Mouse (Mus musculus) T-helper 1 cell (primary cell): Measurements from ENCODE around the gene Olfr1346.
"Not testable (repeated sequence)": the region's sequence is repeated elsewhere in the genome, so short reads cannot be mapped to it uniquely, and the experiment has no call there.

Experiments
- in situ Hi-C: fragments of 300-600 bp; cut with MboI, MseI; formaldehyde crosslinking; loops from one replicate; pipeline ENCODE4 v1.15.1; 2025; ENCODE audit warnings: high pct_unique_total_duplicates

Gene Olfr1346

GRCm38 (mm10) chr7:6466951-6467350, at the start of gene Olfr1346:
Gene Olfr1346, plus strand, starts transcription at chr7:6467101.
- in situ Hi-C loops = no loop called here

GRCm38 (mm10) chr7:6419894-6420293, 47.0 kb upstream of the Olfr1346 start:
- in situ Hi-C loops = loop anchor here (10.0 kb wide), 1 partner anchor 515 kb away; no protein-coding TSS in a partner anchor

GRCm38 (mm10) chr7:6429381-6429780, 37.5 kb upstream of the Olfr1346 start:
- in situ Hi-C loops = loop anchor here (5.0 kb wide), 1 partner anchor 72 kb away; no protein-coding TSS in a partner anchor

DNA sequence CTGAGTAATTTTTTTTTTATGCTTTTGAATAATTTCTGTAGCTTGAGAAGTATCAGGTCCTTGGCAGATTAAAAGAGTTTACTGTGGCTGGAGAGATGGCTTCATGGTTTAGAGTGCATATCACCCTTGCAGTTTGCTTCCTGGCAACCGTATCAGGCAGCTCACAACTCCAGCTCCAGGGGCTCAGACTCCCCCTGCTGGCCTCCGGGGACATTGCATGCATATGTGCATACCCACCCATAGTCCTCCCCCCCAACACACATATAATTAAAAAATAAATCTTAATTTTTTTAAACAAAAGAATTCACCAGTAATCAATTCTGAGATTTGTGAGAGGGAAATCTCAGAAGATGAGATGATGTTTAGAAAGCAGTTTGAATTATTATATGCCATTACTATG, 36.6 kb upstream of the Olfr1346 start:
- in situ Hi-C loops = no loop called here

GRCm38 (mm10) chr7:6438388-6438787, 28.5 kb upstream of the Olfr1346 start, which contains the start of gene Olfr1344:
Gene Olfr1344, plus strand, starts transcription at chr7:6438688.
- in situ Hi-C loops = no loop called here

GRCm38 (mm10) chr7:6441173-6441572, 25.7 kb upstream of the Olfr1346 start:
- in situ Hi-C loops = no loop called here

GRCm38 (mm10) chr7:6447771-6448170, 19.1 kb upstream of the Olfr1346 start:
- in situ Hi-C loops = no loop called here

DNA sequence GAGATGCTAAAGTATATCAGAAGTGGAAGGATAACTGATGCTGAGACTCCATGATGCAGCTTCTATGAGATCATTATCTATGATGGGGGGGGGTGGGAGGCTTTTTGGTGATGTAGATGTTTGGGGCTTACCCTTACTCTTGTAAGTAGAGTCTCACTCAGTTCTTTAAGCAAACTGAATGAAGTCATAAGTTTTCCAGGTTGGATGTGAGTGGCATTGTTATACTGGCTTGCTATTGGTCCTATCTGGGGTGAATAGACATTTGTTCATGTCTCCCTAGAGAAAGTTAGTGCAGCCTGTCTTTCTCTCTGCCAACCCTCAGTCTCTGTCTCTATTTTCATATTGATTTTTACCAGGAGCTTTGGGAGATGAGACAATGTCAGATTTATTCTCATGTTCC, 11.0 kb upstream of the Olfr1346 start, which contains the start of gene Olfr1336:
Olfr1336 (plus strand) TSS at position 301 of the 400 bp plus-strand sequence.
- in situ Hi-C loops = no loop called here

DNA sequence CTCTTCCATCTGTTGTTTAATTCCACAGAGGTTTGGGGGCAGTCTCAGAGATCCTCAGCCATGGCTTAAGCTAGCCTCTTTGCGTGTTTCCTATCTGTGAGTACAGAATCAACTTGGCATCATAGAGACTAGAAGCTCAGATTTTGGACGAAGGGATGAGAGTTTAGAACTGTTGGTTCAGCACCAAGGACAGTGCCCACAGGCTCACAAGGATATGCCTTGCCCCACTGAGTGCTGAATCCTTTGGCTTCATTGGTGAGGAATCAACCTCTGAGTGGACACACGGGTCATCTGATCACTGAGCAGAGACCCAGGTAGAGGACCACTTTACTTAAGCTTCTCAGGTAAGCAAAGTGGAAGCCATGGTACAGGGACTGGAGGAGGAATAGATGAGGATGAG, 10.5 kb upstream of the Olfr1346 start:
- in situ Hi-C loops = no loop called here

GRCm38 (mm10) chr7:6477633-6478032, 10.7 kb downstream of the Olfr1346 start:
- in situ Hi-C loops = not testable (repeated sequence)

- in situ Hi-C loops = no loop called here
Observed at GRCm38 (mm10) chr7:6486841-6487240, 19.9 kb downstream of the Olfr1346 start, which contains the start of gene Olfr5. Gene Olfr5, minus strand, starts transcription at chr7:6486941.

DNA sequence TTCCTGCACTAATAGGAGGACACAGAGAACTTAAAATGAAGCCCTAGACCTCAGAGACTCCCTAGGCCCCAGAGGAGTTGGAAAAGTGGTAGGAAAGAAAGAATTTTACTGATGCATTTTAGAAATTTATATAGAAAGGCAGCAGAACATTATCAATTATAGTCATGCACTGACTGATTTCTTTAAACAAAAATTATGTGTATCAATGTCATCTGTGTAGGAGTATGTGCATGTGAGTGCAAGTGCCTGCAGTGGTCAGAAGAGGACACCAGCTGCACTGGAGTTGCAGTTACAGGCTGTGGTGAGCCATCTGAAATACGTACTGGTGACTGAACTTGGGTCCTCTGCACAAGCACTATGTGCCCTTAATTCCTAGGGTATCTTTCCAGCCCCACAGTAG, 32.8 kb downstream of the Olfr1346 start, which contains the start of gene Olfr1347:
Olfr1347 (minus strand) TSS at position 101 of the 400 bp plus-strand sequence.
- in situ Hi-C loops = no loop called here

DNA sequence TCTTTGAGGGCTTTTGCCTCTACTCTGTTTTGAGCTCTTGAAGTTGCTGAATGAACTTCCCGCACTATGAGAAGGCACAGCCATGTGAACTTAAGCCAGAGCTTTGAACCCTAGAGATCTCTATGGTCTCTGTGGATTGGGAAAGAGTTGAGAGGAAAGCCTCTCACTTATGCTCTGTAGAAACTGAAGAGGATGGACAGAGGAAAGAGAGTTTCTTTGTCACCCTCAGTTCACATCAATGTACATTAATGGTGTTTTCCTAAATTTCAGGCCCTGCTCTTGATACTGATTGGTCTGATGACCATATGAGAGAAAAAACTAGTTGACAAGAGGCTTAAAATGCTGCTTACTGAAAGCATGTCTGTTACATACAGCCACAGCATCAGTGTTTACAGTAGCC, 41.7 kb downstream of the Olfr1346 start, which contains the start of gene Olfr1348:
Olfr1348 (minus strand) TSS at position 101 of the 400 bp plus-strand sequence.
- in situ Hi-C loops = no loop called here

GRCm38 (mm10) chr7:6521666-6522065, 54.8 kb downstream of the Olfr1346 start:
- in situ Hi-C loops = loop anchor here (5.0 kb wide), 1 partner anchor 179 kb away; the partner anchor contains the start of gene Gm3854

DNA sequence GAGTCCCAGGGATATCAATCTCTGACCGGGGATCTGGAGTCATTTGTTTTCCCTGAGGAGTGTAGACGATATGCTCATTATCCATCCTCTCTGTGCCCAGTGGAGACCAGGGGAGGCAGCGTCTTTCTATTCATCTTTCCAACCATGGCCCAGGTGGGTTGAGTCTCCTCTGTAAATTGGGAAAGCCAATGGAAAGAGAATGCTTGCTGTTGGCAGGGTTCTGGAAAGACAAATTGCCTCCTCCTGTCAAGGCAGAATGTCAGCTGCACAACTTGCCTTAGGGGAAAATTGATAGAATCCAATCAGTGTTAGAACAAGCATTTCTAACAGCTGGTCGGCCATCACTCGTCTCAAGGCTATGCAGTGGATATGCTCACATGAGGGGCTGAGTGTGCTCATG, 55.9 kb downstream of the Olfr1346 start, which contains the start of gene Olfr1349:
Olfr1349 (minus strand) TSS at position 101 of the 400 bp plus-strand sequence.
- in situ Hi-C loops = loop anchor here (5.0 kb wide), 1 partner anchor 181 kb away; the partner anchor contains the start of gene Gm3854

GRCm38 (mm10) chr7:6525001-6525400, 58.1 kb downstream of the Olfr1346 start:
- in situ Hi-C loops = no loop called here

- in situ Hi-C loops = no loop called here
Observed at GRCm38 (mm10) chr7:6526141-6526540, 59.2 kb downstream of the Olfr1346 start.
